Mouse (Mus musculus) cerebellum, adult (tissue): ENCODE measurements around the gene Gm20594.

Source experiments
- ATAC-seq: cut with Nextera tagmentation; 2 replicates; pipeline ENCODE4 v1.9.2; 2017; ENCODE audit warnings: mild to moderate bottlenecking, moderate library complexity, mixed read lengths; ENCODE audit not compliant: insufficient number of reproducible peaks, low FRiP score, low TSS enrichment

Gene Gm20594

DNA sequence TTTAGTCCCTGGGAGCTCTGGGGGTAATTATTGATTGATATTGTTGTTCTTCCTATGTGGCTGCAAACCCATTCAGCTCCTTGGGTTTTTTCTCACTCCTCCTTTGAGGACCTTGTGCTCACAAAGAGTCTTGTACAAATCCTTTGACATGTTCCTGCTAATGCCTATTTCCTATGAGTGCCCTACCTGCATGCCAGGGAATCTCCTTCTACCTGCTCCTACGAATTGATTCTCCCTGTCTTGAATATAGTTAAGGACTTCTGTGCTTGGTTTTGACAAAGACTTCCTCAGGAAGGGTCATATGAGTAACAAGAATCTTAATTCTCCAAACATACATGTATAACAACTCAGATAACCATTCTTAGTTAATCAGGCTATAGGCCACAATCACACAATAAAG is at the start of gene Gm20594:
TSS of gene Gm20594 (plus strand) at position 301 of the 400 bp plus-strand sequence.
- ATAC-seq = no peak

DNA sequence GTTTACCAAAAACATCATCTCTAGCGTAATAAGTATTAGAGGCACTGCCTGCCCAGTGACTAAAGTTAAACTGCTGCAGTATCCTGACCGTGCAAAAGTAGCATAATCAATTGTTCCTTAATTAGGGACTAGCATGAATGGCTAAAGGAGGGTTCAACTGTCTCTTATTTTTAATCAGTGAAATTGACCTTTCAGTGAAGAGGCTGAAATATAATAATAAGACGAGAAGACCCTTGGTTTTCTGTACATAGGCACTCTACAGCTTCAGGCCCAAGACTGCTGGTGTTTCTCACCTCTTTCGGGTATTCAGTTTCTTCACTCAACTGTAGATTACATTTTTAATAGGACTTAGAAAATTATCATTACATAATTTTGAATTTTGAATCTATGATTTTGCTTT is 398 bp downstream of the Gm20594 start:
- peak; percentile 100 for ATAC-seq

DNA sequence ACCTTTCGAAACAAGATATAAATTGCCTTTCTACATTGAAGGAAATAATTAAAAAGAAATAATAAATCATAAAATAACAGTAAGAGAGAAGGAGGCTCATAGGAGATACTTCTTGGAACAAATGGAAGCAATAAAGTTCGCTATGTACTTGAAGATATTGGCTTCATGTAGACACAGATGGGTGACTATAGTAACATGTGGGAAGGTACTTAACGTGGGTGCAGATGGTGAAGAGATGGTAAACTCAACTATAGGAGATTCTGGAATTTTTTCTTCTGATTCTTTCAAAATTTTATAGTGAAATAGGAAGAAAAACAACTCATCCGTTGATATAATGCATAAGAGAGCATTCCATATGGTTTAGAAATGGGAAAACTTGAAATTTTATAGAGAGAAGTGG is 16.1 kb downstream of the Gm20594 start:
- ATAC-seq = no peak

DNA sequence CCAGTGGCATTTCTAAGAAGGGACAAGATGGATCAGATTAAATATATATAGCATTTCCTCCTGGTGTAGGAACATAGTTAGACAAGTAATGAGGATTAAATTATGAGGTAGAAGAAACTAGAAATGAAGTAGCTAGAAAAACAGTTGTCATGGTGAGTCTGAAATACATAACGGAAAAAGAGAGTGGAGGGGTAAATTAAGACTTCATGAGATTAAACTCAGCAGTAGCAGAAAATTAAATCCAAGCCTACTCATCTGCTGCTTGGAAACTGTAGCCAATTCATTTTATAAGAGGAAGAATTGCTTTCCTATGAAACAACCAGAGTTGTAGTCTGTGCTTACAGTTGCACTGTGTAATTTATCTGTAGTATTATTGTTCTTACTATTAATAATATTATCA is 29.1 kb downstream of the Gm20594 start:
- no peak for ATAC-seq
